Mouse (Mus musculus) NIH3T3 (cell line): ENCODE results near the gene Crocc2.

Source experiments
- DNase-seq: peaks from one replicate; pipeline ENCODE4 v3.0.0-alpha.2; 2012; ENCODE audit warnings: low read depth

The Crocc2 gene

GRCm38 (mm10) chr1:93168295-93168775 is at the start of gene Crocc2:
Gene Crocc2 (plus strand): TSS chr1:93168725.
- no peak for DNase-seq

- no peak for DNase-seq
Observed at GRCm38 (mm10) chr1:93118816-93119215, 49.7 kb upstream of the Crocc2 start.

DNA sequence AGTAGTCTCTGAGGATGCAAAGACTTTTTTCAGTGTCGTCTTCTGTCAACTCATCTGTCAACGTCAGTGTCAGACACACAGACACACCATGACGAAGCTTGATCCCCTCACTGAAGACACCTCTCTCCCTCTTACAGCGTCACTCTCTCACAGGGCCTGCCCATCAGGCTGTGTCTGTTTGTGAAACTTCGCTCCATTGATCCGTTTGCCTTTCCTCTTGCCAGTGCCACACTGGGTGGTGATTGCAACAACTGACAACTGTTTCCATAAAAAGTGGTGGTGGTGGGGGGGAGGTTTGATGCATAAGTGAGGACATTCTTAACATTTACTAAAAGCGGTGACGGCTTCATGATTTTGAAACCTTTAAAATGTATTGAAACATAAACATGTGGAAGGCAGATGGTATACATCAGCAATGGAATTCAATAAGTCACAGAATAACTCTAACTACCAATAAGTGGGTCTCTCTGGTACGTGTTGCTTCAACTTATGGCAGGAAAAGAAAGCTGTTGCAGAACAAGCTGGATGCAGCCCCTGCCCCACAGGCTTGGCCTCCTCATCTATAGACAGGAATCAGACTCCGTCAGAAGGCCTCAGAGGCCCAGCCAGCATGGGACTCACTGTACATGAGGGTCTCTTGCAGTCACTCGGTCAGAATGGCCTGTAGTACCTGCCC is 45.2 kb upstream of the Crocc2 start:
- DNase-seq, result peak; percentile 49

DNA sequence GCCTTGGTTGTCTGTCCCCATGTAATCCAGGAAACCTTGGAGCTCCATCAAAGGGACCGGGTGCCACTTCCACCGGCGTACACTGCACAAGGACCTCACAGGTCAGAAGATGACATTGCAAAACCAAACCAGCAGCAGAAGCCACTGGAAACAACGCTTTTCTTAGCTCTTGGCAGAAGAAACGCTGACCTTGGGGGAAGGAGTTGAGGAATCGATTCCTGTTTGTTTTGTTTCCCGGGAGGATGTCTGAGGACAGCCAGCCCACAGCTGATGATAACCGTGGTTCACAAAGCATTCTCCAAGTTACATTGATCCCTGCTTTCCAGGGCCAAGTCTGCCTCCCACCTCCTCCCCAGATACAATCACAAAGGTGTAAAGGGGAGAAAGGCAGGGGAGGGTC is 44.5 kb upstream of the Crocc2 start:
- no peak for DNase-seq

- peak; percentile 69 for DNase-seq
Observed at GRCm38 (mm10) chr1:93125256-93125655, 43.3 kb upstream of the Crocc2 start.

GRCm38 (mm10) chr1:93128209-93128608 is 40.3 kb upstream of the Crocc2 start:
- no peak for DNase-seq

DNA sequence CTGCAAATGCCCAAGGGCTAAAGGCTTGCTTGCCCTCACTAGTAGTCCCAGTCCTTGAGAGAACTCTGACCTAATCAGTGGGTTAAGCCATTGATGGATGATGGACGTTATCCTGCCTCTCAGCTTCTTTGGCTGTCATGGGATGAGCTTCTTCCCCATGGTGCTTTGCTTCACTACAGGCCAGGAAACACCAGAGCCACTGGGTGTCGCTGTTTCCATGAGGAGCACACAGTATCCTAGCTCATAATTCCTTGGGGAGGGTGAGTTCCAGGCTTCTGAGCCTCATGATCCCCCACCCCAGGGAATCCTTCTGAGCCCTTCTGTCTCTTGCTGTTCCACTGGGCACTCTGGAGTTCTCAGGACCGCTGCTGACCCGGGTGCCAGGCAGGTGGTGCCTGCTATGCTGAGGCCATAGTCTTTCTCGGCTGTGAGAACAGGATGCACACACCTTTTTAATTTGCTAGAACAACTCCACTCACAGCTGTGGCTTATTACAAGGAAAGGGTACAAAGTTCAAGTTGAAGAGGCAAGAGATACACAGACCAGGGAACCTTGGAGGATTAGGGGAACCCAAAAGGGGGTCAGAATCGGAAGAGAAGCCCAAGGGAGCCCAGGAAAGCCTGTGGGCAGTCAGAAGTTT is 39.7 kb upstream of the Crocc2 start:
- peak; percentile 93 for DNase-seq

- no peak for DNase-seq
Observed at GRCm38 (mm10) chr1:93130242-93130983, 38.1 kb upstream of the Crocc2 start.

GRCm38 (mm10) chr1:93132676-93133075 is 35.8 kb upstream of the Crocc2 start:
- no peak for DNase-seq

DNA sequence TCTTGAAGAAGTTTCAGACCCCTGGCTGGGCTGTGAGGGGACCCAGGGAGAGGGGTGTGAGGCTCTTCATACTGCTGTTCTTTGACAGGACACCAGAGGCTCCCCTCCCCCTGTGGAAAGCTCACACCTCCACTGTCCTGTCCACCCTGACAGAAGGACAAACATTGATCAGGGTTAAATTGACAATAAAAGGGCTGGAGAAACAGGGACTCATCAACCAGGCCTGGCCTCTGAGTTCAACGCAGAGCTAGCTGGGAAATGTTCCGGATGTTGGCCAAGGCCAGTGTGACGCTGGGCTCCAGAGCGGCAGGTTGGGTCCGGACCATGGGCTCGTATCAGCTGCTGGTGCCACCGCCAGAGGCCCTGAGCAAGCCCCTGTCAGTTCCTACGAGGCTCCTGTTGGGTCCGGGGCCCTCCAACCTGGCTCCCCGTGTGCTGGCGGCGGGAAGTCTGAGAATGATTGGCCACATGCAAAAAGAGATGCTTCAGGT is 33.4 kb upstream of the Crocc2 start, which contains the start of gene Agxt:
Gene Agxt, plus strand, starts transcription at position 205 of the 491 bp plus-strand sequence.
- no peak for DNase-seq

- DNase-seq, result no peak
Observed at GRCm38 (mm10) chr1:93138534-93138933, 30.0 kb upstream of the Crocc2 start.

- DNase-seq, result peak; percentile 64
Observed at GRCm38 (mm10) chr1:93139713-93140112, 28.8 kb upstream of the Crocc2 start.

DNA sequence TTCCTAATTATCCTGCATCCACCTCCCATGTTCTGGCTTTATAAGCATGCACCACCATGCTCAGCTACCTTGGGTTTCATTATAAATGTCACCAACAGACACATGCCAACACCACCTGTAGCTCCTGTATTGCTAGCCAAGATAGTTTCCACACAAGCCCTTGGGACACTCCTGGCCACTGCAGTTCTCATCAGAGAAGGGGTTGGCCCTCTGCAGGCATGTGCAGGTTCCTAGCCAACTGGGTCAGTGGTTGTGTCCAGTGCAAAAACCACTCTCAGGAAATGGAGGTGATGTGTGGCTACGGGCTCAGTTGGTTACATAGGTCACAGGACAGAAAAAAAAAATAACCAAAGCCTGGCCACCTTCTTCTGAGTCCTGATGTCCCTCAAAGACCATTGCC is 25.7 kb upstream of the Crocc2 start:
- DNase-seq, result no peak

GRCm38 (mm10) chr1:93144176-93144575 is 24.3 kb upstream of the Crocc2 start:
- no peak for DNase-seq

GRCm38 (mm10) chr1:93150907-93151661 is 17.4 kb upstream of the Crocc2 start:
- no peak for DNase-seq

DNA sequence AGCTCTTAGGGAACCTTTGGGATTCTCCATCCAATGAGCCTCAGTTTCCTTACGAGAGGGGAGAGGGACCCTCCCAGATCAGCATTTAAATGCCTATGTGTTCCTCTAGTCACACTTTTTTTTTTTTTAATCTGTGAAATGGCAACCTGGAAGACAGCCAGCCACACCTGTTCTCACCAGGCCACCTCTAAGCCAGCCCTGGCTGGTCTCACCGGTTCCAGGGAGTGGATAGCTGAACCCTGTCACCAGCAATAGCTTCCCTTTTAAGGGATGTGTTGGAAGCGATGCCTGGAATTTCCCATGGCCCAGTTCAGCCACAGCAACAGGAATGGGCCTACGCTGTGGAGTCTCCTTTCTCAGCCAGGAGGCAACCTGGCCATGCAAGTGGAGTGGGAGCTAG is 11.0 kb upstream of the Crocc2 start:
- no peak for DNase-seq

- DNase-seq, result no peak
Observed at GRCm38 (mm10) chr1:93158916-93159315, 9.6 kb upstream of the Crocc2 start.

DNA sequence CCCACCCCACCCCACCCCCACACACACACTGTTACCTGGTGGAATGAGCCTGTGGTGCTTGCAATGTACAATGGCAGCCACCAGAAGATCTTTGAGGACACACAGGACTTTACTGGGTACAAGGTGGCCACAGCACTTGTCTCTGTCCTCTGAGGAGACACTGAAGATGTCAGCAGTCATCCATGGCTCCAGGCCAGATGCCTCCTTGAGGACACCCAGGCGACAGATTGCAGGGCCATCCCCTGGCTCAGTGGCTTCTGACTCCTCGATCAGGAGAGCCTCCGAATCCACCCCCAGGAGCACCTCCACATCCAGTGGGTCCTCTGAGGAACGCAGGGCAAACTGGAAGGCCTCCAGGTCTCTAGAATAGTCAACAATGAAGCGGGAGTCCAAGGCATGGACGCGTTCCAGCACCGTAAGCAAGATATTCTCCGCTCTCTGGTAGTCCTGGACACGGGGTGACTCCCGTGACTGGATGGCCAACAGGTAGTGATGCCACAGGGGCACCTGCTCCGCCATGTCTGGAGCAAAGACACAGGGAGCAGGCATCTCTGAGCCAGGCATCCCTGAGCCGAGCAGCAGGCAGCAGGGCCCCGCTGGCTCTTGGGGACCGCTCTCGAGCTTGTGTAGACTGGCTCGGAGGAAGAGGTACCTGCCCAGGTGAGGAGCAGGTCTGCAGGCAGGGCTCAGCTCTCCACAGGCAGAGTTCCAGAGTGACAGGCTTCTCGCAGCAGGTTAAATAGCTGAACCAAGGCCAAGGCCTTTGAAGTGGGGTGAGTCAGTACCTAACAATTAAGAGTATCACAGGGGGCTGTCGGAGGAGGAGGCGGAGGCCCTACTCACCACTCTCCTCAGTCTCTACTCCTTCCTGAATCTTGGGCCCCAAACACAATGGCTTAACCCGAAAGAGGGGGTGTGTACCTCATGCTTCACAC is 8.7 kb upstream of the Crocc2 start:
- no peak for DNase-seq

- DNase-seq, result no peak
Observed at GRCm38 (mm10) chr1:93160501-93161133, 7.9 kb upstream of the Crocc2 start, which contains the start of gene 2310007B03Rik. Gene 2310007B03Rik (minus strand): TSS chr1:93160948.

GRCm38 (mm10) chr1:93161350-93161749 is 7.2 kb upstream of the Crocc2 start:
- DNase-seq, result no peak
